9 mouse cellular contexts compared by ENCODE assay signal in genomic region chr3:8718206-8718605, GRCm38 (mm10).
A peak's percentile ranks its signal among the peaks of the same experiment; 100 is the strongest.
DNase-seq lines count a peak whose midpoint lies in the region; ATAC-seq lines count a peak whose summit lies in the region.
"Had no signal": no experiment of that assay in that cellular context is flagged by ENCODE, and none has a peak within 500 bp of the region (broad histone marks: within the 10 kb centered on the region; RNA-seq: fewer than 3 reads in every experiment).

No protein-coding gene starts in this region.

- 7% methylated on average over 9 of the region's 9 CpGs for WGBS in hindbrain, embryonic 10.5 days
- WGBS in hindbrain, embryonic 16.5 days: 11% methylated on average over 9 of the region's 9 CpGs
- 6% methylated on average over 9 of the region's 9 CpGs for WGBS in embryonic facial prominence, embryonic 10.5 days
- 27% methylated on average over 9 of the region's 9 CpGs for WGBS in intestine, embryonic 15.5 days
- 11% methylated on average over 9 of the region's 9 CpGs for WGBS in stomach, embryonic 14.5 days

- H3K4me2 ChIP-seq in hindbrain, embryonic 16.5 days (ENCODE audit: low read length): no peak overlapping the region
- H3K4me2 ChIP-seq in intestine, embryonic 15.5 days (replicated peaks): peak overlapping the region; percentile 62; the same call in 1 of the 2 replicates
- H3K4me2 ChIP-seq in stomach, embryonic 14.5 days (replicated peaks; ENCODE audit: low read depth, low read length): peak overlapping the region; percentile 46

- H3K27ac ChIP-seq in hindbrain, embryonic 10.5 days: peak overlapping the region; percentile 85
- H3K27ac ChIP-seq in hindbrain, embryonic 16.5 days (ENCODE audit: low read depth, low read length): no peak overlapping the region
- H3K27ac ChIP-seq in embryonic facial prominence, embryonic 10.5 days (replicated peaks): peak overlapping the region; percentile 82
- no peak overlapping the region for H3K27ac ChIP-seq in intestine, embryonic 15.5 days
- no peak overlapping the region; the same call in 1 of the 2 replicates for H3K27ac ChIP-seq in stomach, embryonic 14.5 days (ENCODE audit: low read length)

- H3K27me3 ChIP-seq in hindbrain, embryonic 10.5 days (ENCODE audit: insufficient read depth, poor library complexity, severe bottlenecking): peaks cover 25% of the 10 kb centered on the region
- H3K27me3 ChIP-seq in hindbrain, embryonic 16.5 days (replicated peaks; ENCODE audit: control insufficient read depth, insufficient read depth, low read length): no peaks in the 10 kb centered on the region
- H3K27me3 ChIP-seq in embryonic facial prominence, embryonic 10.5 days (replicated peaks; ENCODE audit: low read depth, poor library complexity, severe bottlenecking): peaks cover 34% of the 10 kb centered on the region
- no peaks in the 10 kb centered on the region for H3K27me3 ChIP-seq in intestine, embryonic 15.5 days (replicated peaks)
- H3K27me3 ChIP-seq in stomach, embryonic 14.5 days (ENCODE audit: control insufficient read depth, insufficient read depth, low read length): no peaks in the 10 kb centered on the region

- H3K36me3 ChIP-seq in hindbrain, embryonic 10.5 days: no peaks in the 10 kb centered on the region
- no peaks in the 10 kb centered on the region for H3K36me3 ChIP-seq in hindbrain, embryonic 16.5 days (ENCODE audit: control insufficient read depth, insufficient read depth, low read length)
- no peaks in the 10 kb centered on the region for H3K36me3 ChIP-seq in embryonic facial prominence, embryonic 10.5 days (replicated peaks)
- H3K36me3 ChIP-seq in intestine, embryonic 15.5 days: no peaks in the 10 kb centered on the region
- no peaks in the 10 kb centered on the region for H3K36me3 ChIP-seq in stomach, embryonic 14.5 days (ENCODE audit: control insufficient read depth, insufficient read depth, low read length)

- no peaks in the 10 kb centered on the region for H3K9me3 ChIP-seq in hindbrain, embryonic 10.5 days
- no peaks in the 10 kb centered on the region for H3K9me3 ChIP-seq in hindbrain, embryonic 16.5 days (ENCODE audit: control insufficient read depth, low read length)
- H3K9me3 ChIP-seq in embryonic facial prominence, embryonic 10.5 days: no peaks in the 10 kb centered on the region
- no peaks in the 10 kb centered on the region for H3K9me3 ChIP-seq in intestine, embryonic 15.5 days
- H3K9me3 ChIP-seq in stomach, embryonic 14.5 days (ENCODE audit: control insufficient read depth, low read depth, low read length): no peaks in the 10 kb centered on the region

- ATAC-seq in hindbrain, embryonic 16.5 days: no peak; the same call in 1 of the 2 replicates
- no peak for ATAC-seq in intestine, embryonic 15.5 days
- no peak for ATAC-seq in stomach, embryonic 14.5 days (ENCODE audit: insufficient number of reproducible peaks, insufficient read depth, low FRiP score, low read depth)

- peaks cover 58% of the 10 kb centered on the region for H3K4me1 ChIP-seq in hindbrain, embryonic 10.5 days (replicated peaks)
- H3K4me1 ChIP-seq in hindbrain, embryonic 16.5 days (ENCODE audit: control insufficient read depth, insufficient read depth, low read depth, low read length): peaks cover 15% of the 10 kb centered on the region
- peaks cover 78% of the 10 kb centered on the region for H3K4me1 ChIP-seq in embryonic facial prominence, embryonic 10.5 days
- H3K4me1 ChIP-seq in intestine, embryonic 15.5 days (replicated peaks): peaks cover 11% of the 10 kb centered on the region; the same call in 1 of the 2 replicates
- peaks cover 10% of the 10 kb centered on the region; the same call in 1 of the 2 replicates for H3K4me1 ChIP-seq in stomach, embryonic 14.5 days (ENCODE audit: control insufficient read depth, insufficient read depth, low read length)

- peak overlapping the region; percentile 47 for H3K4me3 ChIP-seq in hindbrain, embryonic 10.5 days
- no peak overlapping the region for H3K4me3 ChIP-seq in hindbrain, embryonic 16.5 days (ENCODE audit: low read length)
- H3K4me3 ChIP-seq in embryonic facial prominence, embryonic 10.5 days: peak overlapping the region; percentile 51
- H3K4me3 ChIP-seq in intestine, embryonic 15.5 days (replicated peaks): no peak overlapping the region
- no peak overlapping the region for H3K4me3 ChIP-seq in stomach, embryonic 14.5 days (ENCODE audit: low read depth, low read length)

- DNase-seq in hindbrain, embryonic 10.5 days (ENCODE audit: low spot score): no peak
- DNase-seq in embryonic facial prominence, embryonic 10.5 days (ENCODE audit: low spot score): peak; percentile 39
- no peak for DNase-seq in right cerebral cortex, postnatal 25 days
- no peak for DNase-seq in layer of hippocampus, adult 18-20 months (ENCODE audit: low spot score in 2 of 2)
- DNase-seq in kidney, postnatal 36 days: no peak
- DNase-seq: cerebellum, adult 11 months had no signal

- no peak overlapping the region for H3K9ac ChIP-seq in hindbrain, embryonic 16.5 days (ENCODE audit: low read depth, low read length)
- no peak overlapping the region for H3K9ac ChIP-seq in intestine, embryonic 15.5 days
- H3K9ac ChIP-seq in stomach, embryonic 14.5 days (replicated peaks; ENCODE audit: low read depth, low read length): no peak overlapping the region

Comparison
In these comparisons a context has a peak if more than half of its experiments do, and no peak if none do; other contexts are left out.
1. H3K27ac ChIP-seq: peak in hindbrain, embryonic 10.5 days (single experiment) and embryonic facial prominence, embryonic 10.5 days (single experiment); none in hindbrain, embryonic 16.5 days (single experiment), intestine, embryonic 15.5 days (single experiment) and stomach, embryonic 14.5 days (single experiment).
2. H3K4me3 ChIP-seq: peak in hindbrain, embryonic 10.5 days (single experiment) and embryonic facial prominence, embryonic 10.5 days (single experiment); none in hindbrain, embryonic 16.5 days (single experiment), intestine, embryonic 15.5 days (single experiment) and stomach, embryonic 14.5 days (single experiment).